Mouse (Mus musculus) hindbrain, embryonic 14.5 days (tissue): Measurements from ENCODE around the gene Pnpla3. TPM values are rescaled to one million over a fixed set of nuclear protein-coding genes. Genes with fewer than 3 reads are reported as not detected.

Experiments
- ATAC-seq: fragments of 200-750 bp; cut with Nextera tagmentation; 2 replicates; pipeline ENCODE4 v1.8.0; 2017; ENCODE audit warnings: moderate number of reproducible peaks, mild to moderate bottlenecking, moderate TSS enrichment, moderate library complexity; ENCODE audit not compliant: low FRiP score
- DNase-seq: peaks from one replicate; pipeline ENCODE4 v3.0.0-alpha.2; 2015; ENCODE audit warnings: low spot score
- H3K27ac ChIP-seq: fragments of 300-500 bp; sonication (generic); 2 replicates; pipeline ENCODE4 v1.5.1; 2014; ENCODE audit warnings: mild to moderate bottlenecking, moderate library complexity
- H3K27me3 ChIP-seq: fragments of 300-500 bp; sonication (generic); 2 replicates; pipeline ENCODE4 v1.6.1; 2014; ENCODE audit warnings: mild to moderate bottlenecking, low read length, mixed read lengths; ENCODE audit not compliant: control insufficient read depth, insufficient read depth
- H3K36me3 ChIP-seq: fragments of 300-500 bp; sonication (generic); replicated peaks from 2 replicates; pipeline ENCODE4 v1.6.1; 2014; ENCODE audit not compliant: control insufficient read depth, insufficient read depth
- H3K4me1 ChIP-seq: fragments of 300-500 bp; sonication (generic); replicated peaks from 2 replicates; pipeline ENCODE4 v1.6.1; 2014; ENCODE audit warnings: antibody characterized with exemption, low read length, mixed read lengths; ENCODE audit not compliant: control insufficient read depth, insufficient read depth
- H3K4me2 ChIP-seq: fragments of 300-500 bp; sonication (generic); replicated peaks from 2 replicates; pipeline ENCODE4 v1.6.1; 2014; ENCODE audit warnings: mild to moderate bottlenecking, moderate library complexity
- H3K4me3 ChIP-seq: fragments of 300-500 bp; sonication (generic); replicated peaks from 2 replicates; pipeline ENCODE4 v1.5.1; 2014; ENCODE audit warnings: mild to moderate bottlenecking, low read length
- H3K9ac ChIP-seq: fragments of 300-500 bp; sonication (generic); 2 replicates; pipeline ENCODE4 v1.6.1; 2014
- H3K9me3 ChIP-seq: fragments of 300-500 bp; sonication (generic); 2 replicates; pipeline ENCODE4 v1.6.1; 2016; ENCODE audit warnings: low read length; ENCODE audit not compliant: control insufficient read depth
- WGBS: fragments of 180-500 bp; shearing (Covaris S2); extraction: QIAGEN DNeasy Blood & Tissue Kit; methylation state at CpG from one replicate; pipeline ENCODE4 v1.1.7; 2014; 5-methylcytosine and 5-hydroxymethylcytosine counted together
- polyA plus RNA-seq: library from polyadenylated mRNA; unstranded; fragments of >200 nt; fragmentation: Nextera tagmentation; extraction: Ambion mirVana; gene quantifications from 2 replicates; pipeline ENCODE4 v1.2.1, GENCODE M21; 2014

Gene Pnpla3
- polyA plus RNA-seq, 1 experiment from 2014 or later, result 4.2 TPM

GRCm38 (mm10) chr15:84189881-84190280 lies 22.2 kb downstream of the Pnpla3 start:
- Histone ChIP-seq H3K4me1 (peaks cover 10% of the 10 kb centered on the region; the same call in 1 of the 2 replicates), H3K36me3 (no peaks in the 10 kb centered on the region; the same call in 1 of the 2 replicates), H3K27me3 (no peaks in the 10 kb centered on the region), H3K9me3 (no peaks in the 10 kb centered on the region), H3K9ac (no peak overlapping the region), H3K4me2 (no peak overlapping the region), H3K4me3 (no peak overlapping the region), H3K27ac (no peak overlapping the region)
- ATAC-seq (no peak), DNase-seq (peak; percentile 58)
- 46% methylated on average over 3 of the region's 3 CpGs for WGBS

GRCm38 (mm10) chr15:84191724-84192057 lies 24.1 kb downstream of the Pnpla3 start:
- Histone ChIP-seq H3K4me3 (peak overlapping the region; percentile 81), H3K9ac (peak overlapping the region; percentile 76), H3K36me3 (peaks cover 13% of the 10 kb centered on the region), H3K4me1 (peaks cover 10% of the 10 kb centered on the region; the same call in 1 of the 2 replicates), H3K27ac (peak overlapping the region; percentile 84), H3K27me3 (no peaks in the 10 kb centered on the region), H3K9me3 (no peaks in the 10 kb centered on the region), H3K4me2 (peak overlapping the region; percentile 87)
- DNase-seq (no peak), ATAC-seq (peak; percentile 57)
- under 1% methylated on average over 9 of the region's 9 CpGs for WGBS

- Histone ChIP-seq H3K4me3 (peak within 1 kb of the TSS; percentile 81), H3K27ac (peak within 1 kb of the TSS; percentile 84), H3K4me2 (peak within 1 kb of the TSS; percentile 87), H3K4me1 (peaks cover 10% of the 10 kb centered on the region; the same call in 1 of the 2 replicates), H3K9me3 (no peaks in the 10 kb centered on the region), H3K9ac (peak within 1 kb of the TSS; percentile 76), H3K27me3 (no peaks in the 10 kb centered on the region), H3K36me3 (peaks cover 18% of the 10 kb centered on the region)
- peak; percentile 99 for ATAC-seq
- peak; percentile 95 for DNase-seq
- 6% methylated on average over 48 of the region's 48 CpGs for WGBS
Measured at GRCm38 (mm10) chr15:84192058-84192791, 24.6 kb downstream of the Pnpla3 start, which contains the start of gene Samm50. Gene Samm50, plus strand, starts transcription at chr15:84192241.

GRCm38 (mm10) chr15:84196486-84197165 lies 29.0 kb downstream of the Pnpla3 start:
- WGBS, result 94% methylated on average over 8 of the region's 8 CpGs
- ATAC-seq (no peak), DNase-seq (no peak)
- Histone ChIP-seq H3K9me3 (no peaks in the 10 kb centered on the region), H3K4me1 (peaks cover 6% of the 10 kb centered on the region; the same call in 1 of the 2 replicates), H3K4me2 (no peak overlapping the region), H3K27me3 (no peaks in the 10 kb centered on the region), H3K4me3 (no peak overlapping the region), H3K36me3 (peaks cover 62% of the 10 kb centered on the region), H3K9ac (no peak overlapping the region), H3K27ac (no peak overlapping the region)

GRCm38 (mm10) chr15:84207327-84207726 lies 39.7 kb downstream of the Pnpla3 start:
- Histone ChIP-seq H3K4me1 (no peaks in the 10 kb centered on the region; the same call in 1 of the 2 replicates), H3K27ac (no peak overlapping the region), H3K36me3 (peaks cover 88% of the 10 kb centered on the region), H3K27me3 (no peaks in the 10 kb centered on the region), H3K4me3 (no peak overlapping the region), H3K9me3 (no peaks in the 10 kb centered on the region), H3K4me2 (no peak overlapping the region), H3K9ac (no peak overlapping the region)
- no peak for DNase-seq
- 94% methylated on average over 4 of the region's 4 CpGs for WGBS
- no peak for ATAC-seq

- no peak overlapping the region for H3K9ac ChIP-seq
- no peak overlapping the region for H3K4me3 ChIP-seq
- 88% methylated on average over 11 of the region's 11 CpGs for WGBS
- H3K9me3 ChIP-seq, result no peaks in the 10 kb centered on the region
- no peak overlapping the region for H3K4me2 ChIP-seq
- no peaks in the 10 kb centered on the region; the same call in 1 of the 2 replicates for H3K4me1 ChIP-seq
- no peak for DNase-seq
- no peak overlapping the region for H3K27ac ChIP-seq
- peaks cover 70% of the 10 kb centered on the region for H3K36me3 ChIP-seq
- ATAC-seq, result no peak
- H3K27me3 ChIP-seq, result no peaks in the 10 kb centered on the region
Measured at GRCm38 (mm10) chr15:84209517-84210412, 42.1 kb downstream of the Pnpla3 start.

- ATAC-seq, result no peak
- Histone ChIP-seq H3K9me3 (no peaks in the 10 kb centered on the region), H3K36me3 (peaks cover 66% of the 10 kb centered on the region), H3K4me2 (no peak overlapping the region), H3K27me3 (no peaks in the 10 kb centered on the region), H3K9ac (no peak overlapping the region), H3K4me1 (no peaks in the 10 kb centered on the region; the same call in 1 of the 2 replicates), H3K27ac (no peak overlapping the region), H3K4me3 (no peak overlapping the region)
- no peak for DNase-seq
- WGBS, result 95% methylated on average over 13 of the region's 13 CpGs
Measured at GRCm38 (mm10) chr15:84210461-84210860, 42.8 kb downstream of the Pnpla3 start.

GRCm38 (mm10) chr15:84210941-84211340 lies 43.3 kb downstream of the Pnpla3 start:
- WGBS, result 91% methylated on average over 13 of the region's 13 CpGs
- Histone ChIP-seq H3K27ac (no peak overlapping the region), H3K4me3 (no peak overlapping the region), H3K9me3 (no peaks in the 10 kb centered on the region), H3K27me3 (no peaks in the 10 kb centered on the region), H3K36me3 (peaks cover 61% of the 10 kb centered on the region), H3K4me1 (peaks cover under 1% of the 10 kb centered on the region; the same call in 1 of the 2 replicates), H3K4me2 (no peak overlapping the region), H3K9ac (no peak overlapping the region)
- ATAC-seq (no peak), DNase-seq (no peak)

- Histone ChIP-seq H3K4me1 (peaks cover 7% of the 10 kb centered on the region), H3K9me3 (no peaks in the 10 kb centered on the region), H3K4me2 (no peak overlapping the region), H3K27me3 (no peaks in the 10 kb centered on the region), H3K4me3 (no peak overlapping the region), H3K27ac (no peak overlapping the region), H3K36me3 (peaks cover 55% of the 10 kb centered on the region), H3K9ac (no peak overlapping the region)
- 71% methylated on average over 4 of the region's 4 CpGs for WGBS
- DNase-seq (no peak), ATAC-seq (no peak)
Measured at GRCm38 (mm10) chr15:84211564-84211963, 43.9 kb downstream of the Pnpla3 start.
